Mouse (Mus musculus): ENCODE results near the gene Tbkbp1. TPM values are rescaled to one million over a fixed set of nuclear protein-coding genes. Genes with fewer than 3 reads are reported as not detected.
A peak's percentile ranks its signal among the peaks of the same experiment; 100 is the strongest.
"Not testable (repeated sequence)": the region's sequence is repeated elsewhere in the genome, so short reads cannot be mapped to it uniquely, and the experiment has no call there.

Tbkbp1 gene
- polyA plus RNA-seq (2015; fragmentation: Nextera tagmentation; extraction: Ambion mirVana) = 6.8 and 7.8 TPM in 2 replicates

GRCm38 (mm10) chr11:97151343-97151801 lies at the start of gene Tbkbp1:
Tbkbp1 (minus strand) TSS chr11:97151495.
- Histone ChIP-seq H3K4me1 (peaks cover 52% of the 10 kb centered on the region), H3K27me3 (no peaks in the 10 kb centered on the region), H3K36me3 (peaks cover 25% of the 10 kb centered on the region), H3K4me3 (peak within 1 kb of the TSS; percentile 82), H3K9ac (peak within 1 kb of the TSS; percentile 68), H3K9me3 (no peaks in the 10 kb centered on the region), H3K27ac (peak within 1 kb of the TSS; percentile 93), H3K4me2 (peak within 1 kb of the TSS; percentile 85)
- WGBS = 0% methylated on average over 19 of the region's 64 CpGs
- ATAC-seq (ENCODE audit: insufficient number of reproducible peaks, low FRiP score, low TSS enrichment, low read depth) = no peak

GRCm38 (mm10) chr11:97199519-97199918 lies 48.2 kb upstream of the Tbkbp1 start:
- Histone ChIP-seq H3K9ac (no peak overlapping the region), H3K4me3 (no peak overlapping the region), H3K27me3 (no peaks in the 10 kb centered on the region), H3K27ac (no peak overlapping the region), H3K36me3 (no peaks in the 10 kb centered on the region), H3K4me1 (0 out of 2 replicates have a peak, but pooled peaks cover 2% of the 10 kb centered on the region), H3K9me3 (no peaks in the 10 kb centered on the region), H3K4me2 (no peak overlapping the region)
- ATAC-seq (ENCODE audit: insufficient number of reproducible peaks, low FRiP score, low TSS enrichment, low read depth) = no peak
- 85% methylated on average over 6 of the region's 6 CpGs for WGBS

GRCm38 (mm10) chr11:97198601-97199000 lies 47.3 kb upstream of the Tbkbp1 start:
- ATAC-seq (ENCODE audit: insufficient number of reproducible peaks, low FRiP score, low TSS enrichment, low read depth) = no peak
- Histone ChIP-seq H3K36me3 (no peaks in the 10 kb centered on the region), H3K27ac (no peak overlapping the region), H3K4me1 (0 out of 2 replicates have a peak, but pooled peaks cover 2% of the 10 kb centered on the region), H3K4me3 (no peak overlapping the region), H3K9ac (no peak overlapping the region), H3K9me3 (no peaks in the 10 kb centered on the region), H3K4me2 (no peak overlapping the region), H3K27me3 (no peaks in the 10 kb centered on the region)
- WGBS = 23% methylated on average over 5 of the region's 5 CpGs

GRCm38 (mm10) chr11:97197021-97197420 lies 45.7 kb upstream of the Tbkbp1 start:
- no peak overlapping the region for H3K9ac ChIP-seq
- no peaks in the 10 kb centered on the region for H3K9me3 ChIP-seq
- H3K27me3 ChIP-seq = no peaks in the 10 kb centered on the region
- H3K27ac ChIP-seq = no peak overlapping the region
- H3K4me1 ChIP-seq = 0 out of 2 replicates have a peak, but pooled peaks cover 2% of the 10 kb centered on the region
- no peak overlapping the region for H3K4me2 ChIP-seq
- ATAC-seq (ENCODE audit: insufficient number of reproducible peaks, low FRiP score, low TSS enrichment, low read depth) = no peak
- 80% methylated on average over 8 of the region's 8 CpGs for WGBS
- no peaks in the 10 kb centered on the region for H3K36me3 ChIP-seq
- H3K4me3 ChIP-seq = no peak overlapping the region

GRCm38 (mm10) chr11:97196541-97196940 lies 45.2 kb upstream of the Tbkbp1 start:
- H3K4me2 ChIP-seq = no peak overlapping the region
- 73% methylated on average over 12 of the region's 12 CpGs for WGBS
- no peaks in the 10 kb centered on the region for H3K4me1 ChIP-seq
- ATAC-seq (ENCODE audit: insufficient number of reproducible peaks, low FRiP score, low TSS enrichment, low read depth) = no peak
- no peaks in the 10 kb centered on the region; the same call in 1 of the 2 replicates for H3K36me3 ChIP-seq
- no peak overlapping the region for H3K4me3 ChIP-seq
- H3K9ac ChIP-seq = no peak overlapping the region
- no peaks in the 10 kb centered on the region for H3K27me3 ChIP-seq
- no peaks in the 10 kb centered on the region for H3K9me3 ChIP-seq
- no peak overlapping the region for H3K27ac ChIP-seq

- Histone ChIP-seq H3K27ac (no peak overlapping the region), H3K4me1 (peaks cover 9% of the 10 kb centered on the region; the same call in 1 of the 2 replicates), H3K4me3 (no peak overlapping the region), H3K4me2 (no peak overlapping the region), H3K36me3 (peaks cover 3% of the 10 kb centered on the region; the same call in 1 of the 2 replicates), H3K9ac (no peak overlapping the region), H3K27me3 (no peaks in the 10 kb centered on the region), H3K9me3 (no peaks in the 10 kb centered on the region)
- no peak for ATAC-seq (ENCODE audit: insufficient number of reproducible peaks, low FRiP score, low TSS enrichment, low read depth)
Measured at GRCm38 (mm10) chr11:97192621-97192951, 41.3 kb upstream of the Tbkbp1 start.

- H3K27ac ChIP-seq = no peak overlapping the region
- no peak overlapping the region for H3K4me3 ChIP-seq
- H3K9ac ChIP-seq = no peak overlapping the region
- H3K36me3 ChIP-seq = peaks cover 3% of the 10 kb centered on the region; the same call in 1 of the 2 replicates
- no peaks in the 10 kb centered on the region for H3K9me3 ChIP-seq
- peaks cover 9% of the 10 kb centered on the region; the same call in 1 of the 2 replicates for H3K4me1 ChIP-seq
- no peaks in the 10 kb centered on the region for H3K27me3 ChIP-seq
- H3K4me2 ChIP-seq = no peak overlapping the region
- 68% methylated on average over 6 of the region's 6 CpGs for WGBS
- ATAC-seq (ENCODE audit: insufficient number of reproducible peaks, low FRiP score, low TSS enrichment, low read depth) = no peak
Measured at GRCm38 (mm10) chr11:97191915-97192620, 40.8 kb upstream of the Tbkbp1 start.

- no peak for ATAC-seq (ENCODE audit: insufficient number of reproducible peaks, low FRiP score, low TSS enrichment, low read depth)
- Histone ChIP-seq H3K36me3 (peaks cover 4% of the 10 kb centered on the region; the same call in 1 of the 2 replicates), H3K4me1 (peaks cover 13% of the 10 kb centered on the region), H3K4me3 (no peak overlapping the region), H3K4me2 (no peak overlapping the region), H3K9me3 (no peaks in the 10 kb centered on the region), H3K27ac (no peak overlapping the region), H3K27me3 (no peaks in the 10 kb centered on the region), H3K9ac (no peak overlapping the region)
- WGBS = 90% methylated on average over 6 of the region's 6 CpGs
Measured at GRCm38 (mm10) chr11:97190992-97191391, 39.7 kb upstream of the Tbkbp1 start.

- not testable (repeated sequence) for ATAC-seq (ENCODE audit: insufficient number of reproducible peaks, low FRiP score, low TSS enrichment, low read depth); H3K27me3 ChIP-seq; H3K4me3 ChIP-seq; H3K4me2 ChIP-seq; H3K9me3 ChIP-seq; H3K27ac ChIP-seq; H3K9ac ChIP-seq
- 95% methylated on average over 6 of the region's 6 CpGs for WGBS
- Histone ChIP-seq H3K36me3 (peaks cover 16% of the 10 kb centered on the region), H3K4me1 (peaks cover 25% of the 10 kb centered on the region)
Measured at GRCm38 (mm10) chr11:97189645-97190044, 38.4 kb upstream of the Tbkbp1 start.

- no peak for ATAC-seq (ENCODE audit: insufficient number of reproducible peaks, low FRiP score, low TSS enrichment, low read depth)
Measured at GRCm38 (mm10) chr11:97189231-97189630, 37.9 kb upstream of the Tbkbp1 start.

GRCm38 (mm10) chr11:97188643-97188955 lies 37.3 kb upstream of the Tbkbp1 start:
- Histone ChIP-seq H3K4me3 (peak overlapping the region; percentile 72), H3K36me3 (peaks cover 25% of the 10 kb centered on the region), H3K9me3 (no peaks in the 10 kb centered on the region), H3K27me3 (no peaks in the 10 kb centered on the region), H3K4me2 (peak overlapping the region; percentile 86), H3K4me1 (peaks cover 32% of the 10 kb centered on the region), H3K9ac (peak overlapping the region; percentile 55), H3K27ac (peak overlapping the region; percentile 96)
- WGBS = under 1% methylated on average over 15 of the region's 15 CpGs
- ATAC-seq (ENCODE audit: insufficient number of reproducible peaks, low FRiP score, low TSS enrichment, low read depth) = no peak

More at GRCm38 (mm10) chr11:97189231-97189630, 37.9 kb upstream of the Tbkbp1 start:
- H3K27me3 ChIP-seq = no peaks in the 10 kb centered on the region
- peaks cover 28% of the 10 kb centered on the region for H3K4me1 ChIP-seq
- no peak overlapping the region for H3K9ac ChIP-seq
- H3K27ac ChIP-seq = peak overlapping the region; percentile 96
- peak overlapping the region; percentile 72 for H3K4me3 ChIP-seq
- no peaks in the 10 kb centered on the region for H3K9me3 ChIP-seq
- 34% methylated on average over 3 of the region's 3 CpGs for WGBS
- H3K36me3 ChIP-seq = peaks cover 20% of the 10 kb centered on the region
- H3K4me2 ChIP-seq = peak overlapping the region; percentile 86

- Histone ChIP-seq H3K27me3 (no peaks in the 10 kb centered on the region), H3K4me2 (peak within 1 kb of the TSS; percentile 86), H3K27ac (peak within 1 kb of the TSS; percentile 96), H3K9me3 (no peaks in the 10 kb centered on the region), H3K36me3 (peaks cover 31% of the 10 kb centered on the region), H3K4me3 (peak within 1 kb of the TSS; percentile 72), H3K9ac (peak within 1 kb of the TSS; percentile 79), H3K4me1 (peaks cover 32% of the 10 kb centered on the region)
- ATAC-seq (ENCODE audit: insufficient number of reproducible peaks, low FRiP score, low TSS enrichment, low read depth) = peak; percentile 96
- WGBS = under 1% methylated on average over 94 of the region's 101 CpGs
Measured at GRCm38 (mm10) chr11:97187764-97188642, 36.7 kb upstream of the Tbkbp1 start, which contains the start of gene Kpnb1. Kpnb1 (minus strand) TSS chr11:97187881.
